Mouse (Mus musculus) C2C12 (cell line): ENCODE data around the gene Nrcam.

ENCODE experiments used
- CEBPB ChIP-seq: IDR thresholded peaks from one replicate; pipeline ENCODE4 v1.6.1; 2011; ENCODE audit warnings: low read depth, mild to moderate bottlenecking, control low read depth, moderate library complexity
- CTCF ChIP-seq: IDR thresholded peaks from one replicate; pipeline ENCODE4 v1.5.1; 2011; ENCODE audit not compliant: control insufficient read depth, insufficient read depth, insufficient read length
- FOSL1 ChIP-seq: IDR thresholded peaks from one replicate; pipeline ENCODE4 v1.8.0; 2011; ENCODE audit warnings: mild to moderate bottlenecking, low read length; ENCODE audit not compliant: poor library complexity, insufficient read depth, severe bottlenecking
- MAX ChIP-seq: IDR thresholded peaks from one replicate; pipeline ENCODE4 v1.6.1; 2011; ENCODE audit warnings: mild to moderate bottlenecking, control low read depth
- MYOD1 ChIP-seq: IDR thresholded peaks from one replicate; pipeline ENCODE4 v1.6.1; 2011; ENCODE audit warnings: low read depth; ENCODE audit not compliant: control insufficient read depth, insufficient read length
- MYOG ChIP-seq: IDR thresholded peaks from one replicate; pipeline ENCODE4 v1.6.1; 2011; ENCODE audit not compliant: control insufficient read depth, insufficient read length; ENCODE audit errors: extremely low read depth
- USF1 ChIP-seq: IDR thresholded peaks from one replicate; pipeline ENCODE4 v1.6.1; 2011; ENCODE audit warnings: low read depth, mild to moderate bottlenecking, control low read depth, moderate library complexity

DNA sequence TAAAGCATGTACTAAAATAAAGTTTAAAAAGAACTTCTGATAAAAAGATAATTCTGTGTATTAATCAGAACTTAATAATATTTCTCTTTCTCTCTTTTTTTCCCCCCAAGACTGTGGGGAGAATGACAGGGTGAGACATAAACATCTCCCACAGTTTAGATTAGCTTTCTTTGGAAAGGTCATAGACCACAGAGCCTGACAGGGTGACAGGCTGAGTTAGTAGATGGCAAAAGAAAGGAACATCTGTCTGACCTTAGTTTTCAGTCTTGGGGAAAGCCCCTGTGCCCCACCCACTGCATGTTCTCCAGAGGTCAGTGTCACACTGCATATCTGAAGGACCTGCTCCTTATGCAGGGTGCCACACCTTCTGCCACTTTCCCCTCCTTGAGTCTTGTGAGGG is 222.9 kb downstream of the Nrcam start:
- TF ChIP-seq MYOG (no peak), CTCF (no peak), MYOD1 (no peak), USF1 (no peak), MAX (no peak), CEBPB (no peak), FOSL1 (no peak)
